Mouse (Mus musculus) embryonic facial prominence, embryonic 13.5 days (tissue): ENCODE results near the gene Gm26602. TPM values are rescaled to one million over a fixed set of nuclear protein-coding genes. Genes with fewer than 3 reads are reported as not detected.
A peak's percentile ranks its signal among the peaks of the same experiment; 100 is the strongest.
"Not testable (repeated sequence)": the region's sequence is repeated elsewhere in the genome, so short reads cannot be mapped to it uniquely, and the experiment has no call there.

ENCODE experiments used
- ATAC-seq: fragments of 200-750 bp; cut with Nextera tagmentation; 2 replicates; pipeline ENCODE4 v1.8.0; 2017; ENCODE audit warnings: low read depth; ENCODE audit not compliant: insufficient number of reproducible peaks, insufficient read depth, low FRiP score, low TSS enrichment
- H3K27ac ChIP-seq: fragments of 300-500 bp; sonication (generic); 2 replicates; pipeline ENCODE4 v1.5.1; 2015; ENCODE audit warnings: moderate library complexity, mild to moderate bottlenecking, inconsistent platforms
- H3K27me3 ChIP-seq: fragments of 300-500 bp; sonication (generic); 2 replicates; pipeline ENCODE4 v1.6.1; 2015; ENCODE audit warnings: mild to moderate bottlenecking, inconsistent platforms
- H3K36me3 ChIP-seq: fragments of 300-500 bp; sonication (generic); 2 replicates; pipeline ENCODE4 v1.6.1; 2015; ENCODE audit warnings: mild to moderate bottlenecking, inconsistent platforms
- H3K4me1 ChIP-seq: fragments of 300-500 bp; sonication (generic); 2 replicates; pipeline ENCODE4 v1.6.1; 2015; ENCODE audit warnings: inconsistent platforms
- H3K4me2 ChIP-seq: fragments of 300-500 bp; sonication (generic); 2 replicates; pipeline ENCODE4 v1.6.1; 2015; ENCODE audit warnings: moderate library complexity, mild to moderate bottlenecking, inconsistent platforms
- H3K4me3 ChIP-seq: fragments of 300-500 bp; sonication (generic); 2 replicates; pipeline ENCODE4 v1.5.1; 2015; ENCODE audit warnings: mild to moderate bottlenecking, inconsistent platforms
- H3K9ac ChIP-seq: fragments of 300-500 bp; sonication (generic); 2 replicates; pipeline ENCODE4 v1.6.1; 2015; ENCODE audit warnings: mild to moderate bottlenecking, inconsistent platforms
- H3K9me3 ChIP-seq: fragments of 300-500 bp; sonication (generic); 2 replicates; pipeline ENCODE4 v1.6.1; 2016; ENCODE audit warnings: inconsistent platforms
- WGBS: fragments of 180-500 bp; shearing (Covaris S2); methylation state at CpG from one replicate; pipeline ENCODE4 v1.1.7; 2015; ENCODE audit warnings: mixed read lengths; 5-methylcytosine and 5-hydroxymethylcytosine counted together
- microRNA-seq: library from miRNA; unstranded; fragments of <30 nt; microRNA quantifications from one replicate; pipeline ENCODE4, GENCODE M21; 2016
- polyA plus RNA-seq: library from polyadenylated mRNA; unstranded; fragments of >200 nt; fragmentation: Nextera tagmentation; extraction: Ambion mirVana; gene quantifications from 2 replicates; pipeline ENCODE4 v1.2.1, GENCODE M21; 2015

Gene Gm26602
- polyA plus RNA-seq, 1 experiment from 2014 or later: 29.9 TPM

DNA sequence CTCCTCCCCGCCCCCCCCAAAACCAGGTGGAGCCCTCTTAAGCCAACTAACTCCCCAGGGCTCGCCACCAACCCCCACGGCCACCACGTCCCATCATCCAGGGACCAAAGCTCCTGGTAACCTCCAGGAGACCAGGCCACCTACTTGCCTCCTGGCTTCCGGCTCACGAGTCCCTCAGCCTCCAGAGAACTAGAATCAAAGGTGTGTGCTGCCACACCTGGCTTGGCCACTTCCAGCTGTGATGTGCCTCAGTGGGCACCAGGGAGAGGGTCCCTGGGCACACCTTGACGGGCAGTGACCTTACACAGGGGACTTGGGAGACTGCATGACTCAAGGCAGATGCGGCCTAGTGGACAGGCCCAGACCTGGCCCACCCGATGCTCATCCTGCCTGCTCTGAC lies 45.0 kb downstream of the Gm26602 start:
- H3K4me3 ChIP-seq: no peak overlapping the region
- peaks cover 28% of the 10 kb centered on the region for H3K36me3 ChIP-seq
- H3K9ac ChIP-seq: peak overlapping the region; percentile 36; the same call in 1 of the 2 replicates
- H3K4me1 ChIP-seq: peaks cover 6% of the 10 kb centered on the region
- 70% methylated on average over 9 of the region's 9 CpGs for WGBS
- no peaks in the 10 kb centered on the region for H3K9me3 ChIP-seq
- no peak for ATAC-seq
- H3K27me3 ChIP-seq: no peaks in the 10 kb centered on the region
- no peak overlapping the region for H3K27ac ChIP-seq
- H3K4me2 ChIP-seq: no peak overlapping the region

DNA sequence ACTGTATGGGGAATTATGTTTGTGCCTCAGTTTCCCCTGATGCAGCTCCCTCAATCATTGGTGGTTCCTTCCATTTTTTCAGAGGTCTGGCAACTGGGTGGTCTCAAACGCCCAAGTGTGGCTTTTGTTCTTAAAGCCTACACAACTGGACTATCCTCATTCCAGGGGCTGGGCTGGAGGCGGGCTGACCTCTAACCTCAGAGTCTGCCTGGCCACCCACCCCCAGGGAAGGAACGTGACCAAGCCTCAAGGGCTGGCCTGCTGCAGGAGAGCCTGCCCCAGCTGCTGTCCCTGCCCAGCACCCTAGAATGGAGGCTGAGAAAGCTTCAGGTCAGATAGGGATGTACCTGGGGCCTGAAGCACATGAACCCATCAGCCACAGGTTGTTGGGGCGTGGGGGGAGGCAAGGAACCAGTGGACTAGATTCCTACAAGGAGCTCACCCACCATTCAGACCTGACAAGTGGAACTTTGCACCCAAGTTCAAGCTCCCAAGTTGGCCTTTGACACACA lies 46.0 kb downstream of the Gm26602 start:
- WGBS: 27% methylated on average over 4 of the region's 4 CpGs
- no peak overlapping the region for H3K4me2 ChIP-seq
- no peak overlapping the region for H3K9ac ChIP-seq
- no peaks in the 10 kb centered on the region for H3K9me3 ChIP-seq
- H3K27me3 ChIP-seq: no peaks in the 10 kb centered on the region
- ATAC-seq: no peak
- no peak overlapping the region for H3K27ac ChIP-seq
- H3K36me3 ChIP-seq: peaks cover 25% of the 10 kb centered on the region
- H3K4me3 ChIP-seq: no peak overlapping the region
- H3K4me1 ChIP-seq: peaks cover 14% of the 10 kb centered on the region

DNA sequence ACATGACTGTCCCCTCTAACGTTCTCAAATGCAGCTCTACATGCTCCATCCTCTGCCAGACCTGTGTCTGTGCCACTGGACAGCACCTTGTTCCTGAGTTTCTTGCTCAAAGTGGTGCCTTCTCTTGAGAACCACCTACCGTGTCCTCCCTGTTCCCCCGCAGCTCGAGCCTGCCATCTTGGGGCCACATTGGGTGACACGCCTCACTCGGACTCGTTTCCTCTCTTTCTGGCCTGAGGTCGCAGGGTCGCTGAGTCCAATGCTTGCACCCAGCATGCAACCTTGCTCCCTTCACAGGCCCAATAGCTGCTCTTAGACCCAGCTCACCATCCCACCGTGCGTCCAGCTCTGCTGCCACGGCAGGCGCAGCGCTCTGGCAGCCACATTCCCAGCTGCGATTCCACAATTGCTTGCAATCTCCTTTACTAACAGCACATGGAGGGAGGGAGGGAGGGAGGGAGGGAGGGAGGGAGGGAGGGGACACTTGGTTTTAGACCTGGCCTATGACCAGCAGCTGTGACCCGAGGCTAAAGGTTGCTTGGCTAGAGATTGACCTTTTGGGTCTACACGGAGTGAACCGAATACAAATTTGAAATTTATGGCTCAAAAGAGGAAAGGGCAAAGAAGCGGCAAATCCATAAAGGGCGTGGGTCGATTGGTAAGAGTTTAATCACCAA lies 47.6 kb downstream of the Gm26602 start:
- no peak for ATAC-seq
- H3K27me3 ChIP-seq: no peaks in the 10 kb centered on the region
- no peak overlapping the region for H3K27ac ChIP-seq
- H3K36me3 ChIP-seq: peaks cover 24% of the 10 kb centered on the region
- peak overlapping the region; percentile 47 for H3K4me2 ChIP-seq
- H3K4me3 ChIP-seq: 0 out of 2 replicates have a peak overlapping the region, but pooled peaks have one; percentile 13
- 0 out of 2 replicates have a peak overlapping the region, but pooled peaks have one; percentile 1 for H3K9ac ChIP-seq
- H3K9me3 ChIP-seq: no peaks in the 10 kb centered on the region
- WGBS: 13% methylated on average over 21 of the region's 21 CpGs
- peaks cover 14% of the 10 kb centered on the region for H3K4me1 ChIP-seq

DNA sequence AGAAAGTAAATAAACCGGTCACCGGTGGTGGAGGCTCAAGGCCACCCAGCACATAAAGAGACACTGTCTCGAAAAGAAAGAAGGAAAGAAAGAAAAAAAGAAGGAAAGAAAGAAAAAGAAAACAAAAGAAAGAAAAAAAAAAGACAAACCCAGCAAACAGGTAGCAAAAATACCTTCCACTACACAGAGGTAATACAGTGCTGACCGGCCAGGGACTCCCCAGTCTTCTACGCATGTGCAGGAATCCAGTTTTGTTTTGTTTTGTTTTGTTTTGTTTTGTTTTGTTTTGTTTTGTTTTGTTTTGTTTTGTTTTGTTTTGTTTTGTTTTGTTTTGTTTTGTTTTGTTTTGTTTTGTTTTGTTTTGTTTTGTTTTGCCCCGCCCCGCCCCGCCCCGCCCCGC lies 48.8 kb downstream of the Gm26602 start:
- Histone ChIP-seq H3K36me3 (peaks cover 31% of the 10 kb centered on the region), H3K4me2 (peak overlapping the region; percentile 89), H3K4me3 (peak overlapping the region; percentile 98), H3K4me1 (peaks cover 14% of the 10 kb centered on the region)
- not testable (repeated sequence) for H3K9ac ChIP-seq, ATAC-seq, H3K27me3 ChIP-seq, H3K27ac ChIP-seq, H3K9me3 ChIP-seq
- WGBS: 35% methylated on average over 10 of the region's 10 CpGs

DNA sequence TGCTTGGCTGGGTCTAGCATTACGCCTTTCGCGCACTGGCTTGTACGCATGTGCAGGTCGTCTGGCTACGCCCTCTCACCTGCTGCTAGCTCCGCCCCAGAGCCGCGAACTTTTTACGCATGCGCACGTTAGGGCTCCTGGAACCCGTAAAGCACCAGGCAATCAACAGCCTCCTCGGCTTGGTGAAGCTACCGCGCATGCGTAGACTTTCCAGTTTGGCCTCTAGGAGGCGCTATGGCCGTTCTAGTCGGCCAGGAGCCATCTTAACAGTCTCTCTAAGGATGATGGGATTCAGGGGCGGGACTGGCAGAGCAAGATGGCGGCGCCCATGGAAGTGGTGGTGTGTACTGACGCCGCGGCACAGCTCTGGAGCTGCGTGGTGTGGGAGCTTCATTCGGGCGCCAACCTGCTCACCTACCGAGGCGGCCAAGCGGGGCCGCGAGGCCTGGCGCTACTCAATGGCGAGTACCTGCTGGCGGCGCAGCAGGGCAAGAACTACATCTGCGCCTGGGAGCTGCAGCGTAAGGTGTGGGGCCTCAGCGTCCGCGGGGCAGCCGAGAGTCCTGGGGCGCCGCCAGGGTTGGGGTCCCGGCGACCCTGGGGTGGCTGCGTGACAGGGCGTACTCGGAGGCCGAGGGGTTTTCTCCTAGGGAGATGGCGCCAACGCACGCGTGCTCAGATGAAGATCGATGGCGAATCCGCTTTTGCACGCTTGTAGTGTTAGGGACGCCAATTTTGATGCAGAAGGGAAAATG lies 49.4 kb downstream of the Gm26602 start, which contains the start of gene Wdr18:
Gene Wdr18, plus strand, starts transcription at position 306 of the 755 bp plus-strand sequence.
- H3K4me1 ChIP-seq: peaks cover 14% of the 10 kb centered on the region
- H3K9me3 ChIP-seq: no peaks in the 10 kb centered on the region
- no peaks in the 10 kb centered on the region for H3K27me3 ChIP-seq
- ATAC-seq: peak; percentile 92
- H3K9ac ChIP-seq: peak within 1 kb of the TSS; percentile 93
- peak within 1 kb of the TSS; percentile 98 for H3K4me3 ChIP-seq
- peaks cover 37% of the 10 kb centered on the region for H3K36me3 ChIP-seq
- WGBS: 0% methylated on average over 61 of the region's 61 CpGs
- H3K4me2 ChIP-seq: peak within 1 kb of the TSS; percentile 89
- H3K27ac ChIP-seq: peak within 1 kb of the TSS; percentile 64

Small RNAs within 50 kb of the gene (microRNA-seq; reads per million reads assigned to microRNA genes)
- not detected for gene Mir6910

Other genes starting within 250 kb of the Gm26602 start
- gene Madcam1, start 246.3 kb upstream of the Gm26602 start, polyA plus RNA-seq: 11.3 and 11.8 TPM in 2 replicates
- 58.1 and 62.1 TPM in 2 replicates for gene Tpgs1, start 241.5 kb upstream of the Gm26602 start, polyA plus RNA-seq
- gene Cdc34, start 228.7 kb upstream of the Gm26602 start, polyA plus RNA-seq: 102 and 106 TPM in 2 replicates
- 0.81 and 0.84 TPM in 2 replicates for gene Gzmm, start 221.8 kb upstream of the Gm26602 start, polyA plus RNA-seq
- 703 and 715 TPM in 2 replicates for gene Bsg, start 206.4 kb upstream of the Gm26602 start, polyA plus RNA-seq
- 0.10 and 0.12 TPM in 2 replicates for gene Hcn2, start 194.2 kb upstream of the Gm26602 start, polyA plus RNA-seq
- 42.8 and 50.9 TPM in 2 replicates for gene Polrmt, start 164.3 kb upstream of the Gm26602 start, polyA plus RNA-seq
- 0.54 and 0.80 TPM in 2 replicates for gene Fgf22, start 155.8 kb upstream of the Gm26602 start, polyA plus RNA-seq
- 79.2 and 96.5 TPM in 2 replicates for gene Rnf126, start 143.9 kb upstream of the Gm26602 start, polyA plus RNA-seq
- gene Fstl3, start 133.6 kb upstream of the Gm26602 start, polyA plus RNA-seq: 7.5 and 8.3 TPM in 2 replicates
- not detected in 2 replicates for gene Prss57, start 119.9 kb upstream of the Gm26602 start, polyA plus RNA-seq
- 105 and 112 TPM in 2 replicates for gene Palm, start 117.3 kb upstream of the Gm26602 start, polyA plus RNA-seq
- gene Misp, start 89.9 kb upstream of the Gm26602 start, polyA plus RNA-seq: 2.5 and 5.2 TPM in 2 replicates
- gene Ptbp1, start 56.4 kb upstream of the Gm26602 start, polyA plus RNA-seq: 386 and 390 TPM in 2 replicates
- gene Prtn3, start 36.4 kb upstream of the Gm26602 start, polyA plus RNA-seq: 7.3 and 8.5 TPM in 2 replicates
- 126 and 138 TPM in 2 replicates for gene Plppr3, start 36.2 kb upstream of the Gm26602 start, polyA plus RNA-seq
- gene Elane, start 24.6 kb upstream of the Gm26602 start, polyA plus RNA-seq: 1.9 TPM in 1 of 2 replicates, not detected in the other
- not detected in 2 replicates for gene Cfd, start 20.0 kb upstream of the Gm26602 start, polyA plus RNA-seq
- gene Med16, start 1.9 kb upstream of the Gm26602 start, polyA plus RNA-seq: 47.6 and 49.3 TPM in 2 replicates
- gene Kiss1r, start 6.1 kb downstream of the Gm26602 start, polyA plus RNA-seq: 0.98 and 1.3 TPM in 2 replicates
- 190 and 206 TPM in 2 replicates for gene R3hdm4, start 10.4 kb downstream of the Gm26602 start, polyA plus RNA-seq
- gene Arid3a, start 16.2 kb downstream of the Gm26602 start, polyA plus RNA-seq: 5.3 and 6.9 TPM in 2 replicates
- gene Wdr18, start 49.3 kb downstream of the Gm26602 start, polyA plus RNA-seq: 97.7 and 106 TPM in 2 replicates
- 0.52 and 0.83 TPM in 2 replicates for gene Grin3b, start 59.9 kb downstream of the Gm26602 start, polyA plus RNA-seq
- gene Tmem259, start 73.5 kb downstream of the Gm26602 start, polyA plus RNA-seq: 15.4 and 17.0 TPM in 2 replicates
- 298 and 319 TPM in 2 replicates for gene Cnn2, start 77.7 kb downstream of the Gm26602 start, polyA plus RNA-seq
- 2.2 and 2.6 TPM in 2 replicates for gene Abca7, start 85.6 kb downstream of the Gm26602 start, polyA plus RNA-seq
- 3.9 and 4.6 TPM in 2 replicates for gene Arhgap45, start 105.8 kb downstream of the Gm26602 start, polyA plus RNA-seq
- 247 and 265 TPM in 2 replicates for gene Polr2e, start 128.9 kb downstream of the Gm26602 start, polyA plus RNA-seq
- 445 and 488 TPM in 2 replicates for gene Gpx4, start 136.3 kb downstream of the Gm26602 start, polyA plus RNA-seq
- 15.8 and 16.1 TPM in 2 replicates for gene Sbno2, start 194.7 kb downstream of the Gm26602 start, polyA plus RNA-seq
- gene Stk11, start 204.9 kb downstream of the Gm26602 start, polyA plus RNA-seq: 18.5 and 19.0 TPM in 2 replicates
- 491 and 513 TPM in 2 replicates for gene Atp5d, start 227.8 kb downstream of the Gm26602 start, polyA plus RNA-seq
- 6.8 and 9.8 TPM in 2 replicates for gene Cbarp, start 230.0 kb downstream of the Gm26602 start, polyA plus RNA-seq
- gene Midn, start 237.4 kb downstream of the Gm26602 start, polyA plus RNA-seq: 21.2 and 25.7 TPM in 2 replicates